Mouse (Mus musculus): ENCODE data around the gene Olfr1490. TPM values are rescaled to one million over a fixed set of nuclear protein-coding genes. Genes with fewer than 3 reads are reported as not detected.
"Not testable (repeated sequence)": the region's sequence is repeated elsewhere in the genome, so short reads cannot be mapped to it uniquely, and the experiment has no call there.

Gene Olfr1490
- polyA plus RNA-seq (2015; fragmentation: Nextera tagmentation; extraction: Ambion mirVana), result not detected in 2 replicates

GRCm38 (mm10) chr19:13650791-13651190 is at the start of gene Olfr1490:
Gene Olfr1490, plus strand, starts transcription at chr19:13651091.
- no peak within 1 kb of the TSS for H3K27ac ChIP-seq
- no peak within 1 kb of the TSS for H3K4me2 ChIP-seq
- H3K4me1 ChIP-seq, result no peaks in the 10 kb centered on the region
- WGBS, result 71% methylated on average over 1 of the region's 1 CpGs
- H3K4me3 ChIP-seq, result no peak within 1 kb of the TSS
- no peak within 1 kb of the TSS for H3K9ac ChIP-seq
- H3K9me3 ChIP-seq, result no peaks in the 10 kb centered on the region
- no peaks in the 10 kb centered on the region for H3K27me3 ChIP-seq
- no peak for ATAC-seq (ENCODE audit: insufficient number of reproducible peaks, low FRiP score, low TSS enrichment, low read depth)
- H3K36me3 ChIP-seq, result no peaks in the 10 kb centered on the region

GRCm38 (mm10) chr19:13617075-13617474 is 33.8 kb upstream of the Olfr1490 start, which contains the start of gene Olfr1487:
Gene Olfr1487, plus strand, starts transcription at chr19:13617375.
- 87% methylated on average over 2 of the region's 2 CpGs for WGBS
- H3K36me3 ChIP-seq; H3K4me2 ChIP-seq; H3K9ac ChIP-seq; H3K4me1 ChIP-seq; H3K27me3 ChIP-seq; ATAC-seq (ENCODE audit: insufficient number of reproducible peaks, low FRiP score, low TSS enrichment, low read depth); H3K27ac ChIP-seq; H3K9me3 ChIP-seq; H3K4me3 ChIP-seq: not testable (repeated sequence)

- ATAC-seq (ENCODE audit: insufficient number of reproducible peaks, low FRiP score, low TSS enrichment, low read depth), result no peak
- Histone ChIP-seq H3K27me3 (no peaks in the 10 kb centered on the region), H3K4me2 (no peak within 1 kb of the TSS), H3K4me1 (no peaks in the 10 kb centered on the region), H3K9me3 (no peaks in the 10 kb centered on the region), H3K36me3 (no peaks in the 10 kb centered on the region), H3K4me3 (no peak within 1 kb of the TSS), H3K9ac (no peak within 1 kb of the TSS), H3K27ac (no peak within 1 kb of the TSS)
- 84% methylated on average over 1 of the region's 1 CpGs for WGBS
Measured at GRCm38 (mm10) chr19:13631321-13631720, 19.6 kb upstream of the Olfr1490 start, which contains the start of gene Olfr1489. Gene Olfr1489, plus strand, starts transcription at chr19:13631621.

GRCm38 (mm10) chr19:13696968-13697367 is 46.1 kb downstream of the Olfr1490 start, which contains the start of gene Olfr1491:
Gene Olfr1491, plus strand, starts transcription at chr19:13697268.
- WGBS, result 68% methylated on average over 3 of the region's 3 CpGs
- Histone ChIP-seq H3K9me3 (no peaks in the 10 kb centered on the region), H3K27ac (no peak within 1 kb of the TSS), H3K4me3 (no peak within 1 kb of the TSS), H3K9ac (no peak within 1 kb of the TSS), H3K4me2 (no peak within 1 kb of the TSS), H3K27me3 (no peaks in the 10 kb centered on the region), H3K4me1 (no peaks in the 10 kb centered on the region), H3K36me3 (no peaks in the 10 kb centered on the region)
- no peak for ATAC-seq (ENCODE audit: insufficient number of reproducible peaks, low FRiP score, low TSS enrichment, low read depth)

Small RNA genes within 50 kb of the gene (microRNA-seq; reads per million reads assigned to microRNA genes)
- gene Gm23931, result not detected

Other genes starting within 250 kb of the Olfr1490 start
- not detected in 2 replicates for gene Olfr1469, start 243.2 kb upstream of the Olfr1490 start, polyA plus RNA-seq (2015; fragmentation: Nextera tagmentation; extraction: Ambion mirVana)
- not detected in 2 replicates for gene Olfr1471, start 207.7 kb upstream of the Olfr1490 start, polyA plus RNA-seq (2015; fragmentation: Nextera tagmentation; extraction: Ambion mirVana)
- not detected in 2 replicates for gene Olfr1472, start 195.0 kb upstream of the Olfr1490 start, polyA plus RNA-seq (2015; fragmentation: Nextera tagmentation; extraction: Ambion mirVana)
- gene Olfr1474, start 181.5 kb upstream of the Olfr1490 start, polyA plus RNA-seq (2015; fragmentation: Nextera tagmentation; extraction: Ambion mirVana), result not detected in 2 replicates
- not detected in 2 replicates for gene Olfr1475, start 170.9 kb upstream of the Olfr1490 start, polyA plus RNA-seq (2015; fragmentation: Nextera tagmentation; extraction: Ambion mirVana)
- gene Olfr1477, start 150.5 kb upstream of the Olfr1490 start, polyA plus RNA-seq (2015; fragmentation: Nextera tagmentation; extraction: Ambion mirVana), result not detected in 2 replicates
- not detected in 2 replicates for gene Olfr1480, start 123.2 kb upstream of the Olfr1490 start, polyA plus RNA-seq (2015; fragmentation: Nextera tagmentation; extraction: Ambion mirVana)
- gene Olfr1484, start 67.6 kb upstream of the Olfr1490 start, polyA plus RNA-seq (2015; fragmentation: Nextera tagmentation; extraction: Ambion mirVana), result not detected in 2 replicates
- not detected in 2 replicates for gene Olfr1487, start 33.7 kb upstream of the Olfr1490 start, polyA plus RNA-seq (2015; fragmentation: Nextera tagmentation; extraction: Ambion mirVana)
- not detected in 2 replicates for gene Olfr1489, start 19.5 kb upstream of the Olfr1490 start, polyA plus RNA-seq (2015; fragmentation: Nextera tagmentation; extraction: Ambion mirVana)
- gene Olfr1491, start 46.2 kb downstream of the Olfr1490 start, polyA plus RNA-seq (2015; fragmentation: Nextera tagmentation; extraction: Ambion mirVana), result not detected in 2 replicates
- not detected in 2 replicates for gene Olfr1493-ps1, start 72.2 kb downstream of the Olfr1490 start, polyA plus RNA-seq (2015; fragmentation: Nextera tagmentation; extraction: Ambion mirVana)
- gene Olfr1494, start 88.6 kb downstream of the Olfr1490 start, polyA plus RNA-seq (2015; fragmentation: Nextera tagmentation; extraction: Ambion mirVana), result not detected in 2 replicates
- not detected in 2 replicates for gene Olfr1495, start 113.5 kb downstream of the Olfr1490 start, polyA plus RNA-seq (2015; fragmentation: Nextera tagmentation; extraction: Ambion mirVana)
- not detected in 2 replicates for gene Olfr1496, start 126.8 kb downstream of the Olfr1490 start, polyA plus RNA-seq (2015; fragmentation: Nextera tagmentation; extraction: Ambion mirVana)
- not detected in 2 replicates for gene Olfr1497, start 147.1 kb downstream of the Olfr1490 start, polyA plus RNA-seq (2015; fragmentation: Nextera tagmentation; extraction: Ambion mirVana)
- gene Olfr1499, start 168.4 kb downstream of the Olfr1490 start, polyA plus RNA-seq (2015; fragmentation: Nextera tagmentation; extraction: Ambion mirVana), result not detected in 2 replicates
- not detected in 2 replicates for gene Olfr1500, start 179.4 kb downstream of the Olfr1490 start, polyA plus RNA-seq (2015; fragmentation: Nextera tagmentation; extraction: Ambion mirVana)
- not detected in 2 replicates for gene Olfr1501, start 199.6 kb downstream of the Olfr1490 start, polyA plus RNA-seq (2015; fragmentation: Nextera tagmentation; extraction: Ambion mirVana)
- not detected in 2 replicates for gene Olfr1502, start 210.7 kb downstream of the Olfr1490 start, polyA plus RNA-seq (2015; fragmentation: Nextera tagmentation; extraction: Ambion mirVana)
- not detected in 2 replicates for gene Olfr1504, start 246.8 kb downstream of the Olfr1490 start, polyA plus RNA-seq (2015; fragmentation: Nextera tagmentation; extraction: Ambion mirVana)